Mouse (Mus musculus): ENCODE measurements around the gene Rai14.

DNA sequence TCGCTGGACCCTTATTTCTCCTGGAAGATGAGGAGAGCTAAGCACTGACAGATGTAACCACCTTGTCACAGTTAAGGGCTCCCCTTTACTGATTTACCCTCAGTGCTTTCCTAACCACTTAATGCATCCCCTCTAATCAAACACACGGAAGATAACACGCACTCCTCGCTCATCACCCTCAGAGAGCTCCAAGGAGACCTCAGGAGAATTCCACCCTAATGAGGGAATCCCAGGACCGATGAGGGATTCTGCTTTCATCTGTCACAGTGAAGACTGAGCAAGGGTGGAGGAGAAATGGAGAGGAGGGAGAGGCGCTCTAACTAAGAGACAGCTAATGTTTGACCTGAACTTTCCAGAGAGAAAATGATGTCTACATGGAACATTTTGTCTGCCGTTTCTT, 44.3 kb downstream of the Rai14 start:
- TF ChIP-seq POLR2A (IDR thresholded peaks at IDR 0.05; ENCODE audit: borderline replicate concordance, extremely low read depth, insufficient read depth, insufficient read length, poor library complexity, severe bottlenecking) (no peak), CTCF (IDR thresholded peaks at IDR 0.05; ENCODE audit: borderline replicate concordance, extremely low read depth, insufficient read depth, insufficient read length) (no peak)
